Mouse (Mus musculus): ENCODE measurements at regions not wholly inside any gene's neighbourhood (a gene's known extent, or its start where the extent isn't known, plus 50 kb on each side); places are given as distances from the start of the nearest gene placed in this dataset.

DNA sequence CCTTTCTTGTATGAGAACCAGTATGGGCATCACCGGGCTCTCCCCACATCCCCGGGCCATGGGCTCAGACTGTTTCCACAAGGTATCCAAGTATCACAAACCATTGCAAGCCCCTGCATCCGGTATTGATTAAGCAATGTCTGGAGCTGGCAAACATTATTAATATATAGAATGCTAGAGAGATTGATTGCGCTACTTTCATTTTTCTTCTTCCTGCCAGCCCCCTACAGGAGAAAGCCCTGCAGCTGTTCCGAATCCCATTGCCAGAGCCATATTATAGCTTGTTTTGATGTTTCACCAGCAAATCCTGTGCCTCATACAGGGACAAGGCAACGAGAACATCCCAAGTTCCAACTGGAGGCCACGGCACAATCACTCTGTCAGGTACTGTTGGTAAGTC lies 253.4 kb upstream of the Nt5e start:
- no peak for TF ChIP-seq CTCF (IDR thresholded peaks at IDR 0.05; ENCODE audit: control insufficient read depth, insufficient read depth, insufficient replicate concordance, low read depth, low read length)
- no peak for TF ChIP-seq POLR2A (IDR thresholded peaks at IDR 0.05; ENCODE audit: control insufficient read depth, low read depth, low read length)
